Mouse (Mus musculus) heart, embryonic 14.5 days (tissue): ENCODE results near the gene Gm10563. TPM values are rescaled to one million over a fixed set of nuclear protein-coding genes. Genes with fewer than 3 reads are reported as not detected.

Experiments used
- ATAC-seq: fragments of 200-750 bp; cut with Nextera tagmentation; 2 replicates; pipeline ENCODE4 v1.8.0; 2017; ENCODE audit warnings: low read depth, moderate TSS enrichment; ENCODE audit not compliant: insufficient number of reproducible peaks, insufficient read depth, low FRiP score
- H3K27ac ChIP-seq, 2 experiments: fragments of 200-500 bp in 1 of 2; fragments of 300-500 bp in 1 of 2; sonication (generic) in 1 of 2; replicated peaks in 1 of 2; 2 replicates each; pipeline ENCODE4 v1.5.1; 2012 to 2014; ENCODE audit warnings: low read depth in 2 of 2, low read length in 2 of 2, control low read depth in 1 of 2, mild to moderate bottlenecking in 1 of 2, mixed read lengths in 1 of 2; ENCODE audit not compliant: control insufficient read depth in 1 of 2, insufficient read depth in 1 of 2
- H3K27me3 ChIP-seq: fragments of 300-500 bp; sonication (generic); 2 replicates; pipeline ENCODE4 v1.6.1; 2014; ENCODE audit warnings: mild to moderate bottlenecking, low read length, control low read depth; ENCODE audit not compliant: control insufficient read depth, insufficient read depth
- H3K36me3 ChIP-seq: fragments of 300-500 bp; sonication (generic); 2 replicates; pipeline ENCODE4 v1.6.1; 2014; ENCODE audit warnings: mild to moderate bottlenecking, control low read depth, low read length, mixed read lengths; ENCODE audit not compliant: control insufficient read depth, insufficient read depth
- H3K4me1 ChIP-seq, 2 experiments: fragments of 200-500 bp in 1 of 2; fragments of 300-500 bp in 1 of 2; sonication (generic) in 1 of 2; 2 replicates each; pipeline ENCODE4 v1.6.1; 2012 to 2014; ENCODE audit warnings: low read length in 2 of 2, control low read depth in 1 of 2, mixed read lengths in 1 of 2; ENCODE audit not compliant: control insufficient read depth in 2 of 2, insufficient read depth in 2 of 2
- H3K4me2 ChIP-seq: fragments of 300-500 bp; sonication (generic); 2 replicates; pipeline ENCODE4 v1.6.1; 2014; ENCODE audit warnings: mild to moderate bottlenecking, low read length
- H3K4me3 ChIP-seq, 2 experiments: fragments of 200-500 bp in 1 of 2; fragments of 300-500 bp in 1 of 2; sonication (generic) in 1 of 2; 2 replicates each; pipeline ENCODE4 v1.5.1; 2012 to 2014; ENCODE audit warnings: low read length in 2 of 2, mild to moderate bottlenecking in 2 of 2, control low read depth in 1 of 2, low read depth in 1 of 2, moderate library complexity in 1 of 2; ENCODE audit not compliant: control insufficient read depth in 1 of 2, insufficient read depth in 1 of 2
- H3K9ac ChIP-seq: fragments of 300-500 bp; sonication (generic); 2 replicates; pipeline ENCODE4 v1.6.1; 2014; ENCODE audit warnings: mild to moderate bottlenecking, low read length
- H3K9me3 ChIP-seq: fragments of 300-500 bp; sonication (generic); 2 replicates; pipeline ENCODE4 v1.6.1; 2016; ENCODE audit warnings: low read length, control low read depth; ENCODE audit not compliant: control insufficient read depth
- WGBS: fragments of 180-500 bp; shearing (Covaris S2); extraction: QIAGEN DNeasy Blood & Tissue Kit; methylation state at CpG from one replicate; pipeline ENCODE4 v1.1.7; 2014; 5-methylcytosine and 5-hydroxymethylcytosine counted together
- polyA plus RNA-seq: library from polyadenylated mRNA; unstranded; fragments of >200 nt; fragmentation: Nextera tagmentation; extraction: Ambion mirVana; gene quantifications from 2 replicates; pipeline ENCODE4 v1.2.1, GENCODE M21; 2014

Gene Gm10563
- polyA plus RNA-seq, 1 experiment from 2014 or later, result not detected

DNA sequence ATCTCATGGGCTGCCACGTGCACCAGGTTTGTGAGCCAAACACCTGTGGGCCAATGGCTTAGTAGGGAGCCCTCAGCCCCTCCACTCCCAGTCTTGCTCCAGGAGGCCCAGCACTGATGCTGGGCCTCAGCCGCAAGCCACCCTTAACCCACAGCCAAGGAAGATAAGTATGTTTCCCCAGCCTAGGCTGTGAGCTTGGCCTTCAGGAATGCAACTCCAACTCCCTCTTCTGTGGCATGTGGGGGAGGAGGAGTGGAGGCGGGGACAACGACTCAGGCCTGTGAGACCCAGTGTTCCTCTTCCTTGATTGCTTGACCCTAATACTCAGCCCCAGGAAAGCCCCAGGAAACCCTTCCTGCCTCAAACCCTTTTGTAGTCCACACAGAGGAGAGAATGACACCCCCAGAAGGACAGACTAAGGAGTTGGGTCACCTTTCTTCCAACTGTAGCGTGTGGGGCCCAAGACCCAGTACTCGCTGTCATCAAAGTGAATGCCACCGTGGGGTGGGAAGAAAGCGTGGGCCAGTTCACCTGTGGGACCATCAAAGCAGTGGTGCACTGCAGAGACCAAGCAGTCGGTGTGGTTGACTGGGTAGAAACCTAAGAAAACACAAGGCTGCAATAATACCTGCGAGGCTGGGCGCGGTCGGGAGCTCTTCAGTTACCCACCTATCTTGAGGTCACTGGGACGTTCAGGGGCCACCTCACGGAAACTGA is 6.5 kb upstream of the Gm10563 start:
- Histone ChIP-seq H3K4me2 (peak overlapping the region; percentile 90), H3K27ac (peak overlapping the region; percentile 76 to 87), H3K4me3 (peak overlapping the region; percentile 57 to 64), H3K36me3 (peaks cover 51% of the 10 kb centered on the region), H3K27me3 (peaks cover 13% of the 10 kb centered on the region), H3K4me1 (peaks cover 37 to 40% of the 10 kb centered on the region in 2 experiments), H3K9me3 (no peaks in the 10 kb centered on the region), H3K9ac (peak overlapping the region; percentile 80)
- ATAC-seq, result peak; percentile 38
- 50% methylated on average over 15 of the region's 15 CpGs for WGBS

DNA sequence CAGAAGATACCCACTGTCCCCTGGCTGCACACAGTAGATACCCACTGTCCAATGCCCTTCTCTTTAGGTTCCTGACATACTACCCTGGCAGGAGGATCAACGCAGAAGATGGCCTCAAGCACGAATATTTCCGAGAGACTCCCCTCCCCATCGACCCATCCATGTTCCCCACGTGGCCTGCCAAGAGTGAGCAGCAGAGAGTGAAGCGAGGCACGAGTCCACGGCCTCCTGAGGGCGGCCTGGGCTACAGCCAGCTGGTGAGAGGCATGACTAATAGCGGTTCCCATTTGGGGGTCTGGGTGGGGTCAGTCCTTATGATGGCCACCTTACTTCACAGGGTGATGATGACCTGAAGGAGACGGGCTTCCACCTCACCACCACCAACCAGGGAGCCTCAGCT is 4.1 kb upstream of the Gm10563 start:
- no peak overlapping the region for H3K9ac ChIP-seq
- no peak overlapping the region for H3K27ac ChIP-seq
- H3K4me2 ChIP-seq, result no peak overlapping the region
- no peak for ATAC-seq
- H3K27me3 ChIP-seq, result peaks cover 7% of the 10 kb centered on the region
- H3K4me3 ChIP-seq, result no peak overlapping the region
- H3K4me1 ChIP-seq, result peaks cover 29% of the 10 kb centered on the region in 2 experiments
- H3K9me3 ChIP-seq, result no peaks in the 10 kb centered on the region
- H3K36me3 ChIP-seq, result peaks cover 65% of the 10 kb centered on the region
- 92% methylated on average over 11 of the region's 11 CpGs for WGBS

DNA sequence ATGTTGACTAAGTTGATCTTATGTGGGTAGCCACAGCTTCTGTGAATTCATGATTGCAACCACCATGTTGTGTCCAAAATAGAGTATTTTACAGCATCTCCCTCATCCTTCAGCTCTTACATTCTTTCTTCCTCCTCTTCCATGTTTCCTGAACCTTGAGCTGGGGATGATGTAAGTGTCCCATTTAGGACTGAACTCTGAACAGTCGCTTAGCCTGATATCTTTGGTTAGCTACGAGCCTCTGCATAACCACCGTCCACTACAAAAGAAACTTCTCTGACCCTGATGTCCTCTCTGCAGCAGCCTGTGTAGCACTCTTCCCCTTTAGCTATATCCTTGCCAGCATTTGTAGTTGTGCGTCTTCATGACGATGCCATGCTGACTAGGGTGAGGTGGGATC is 513 bp upstream of the Gm10563 start:
- 79% methylated on average over 5 of the region's 5 CpGs for WGBS

DNA sequence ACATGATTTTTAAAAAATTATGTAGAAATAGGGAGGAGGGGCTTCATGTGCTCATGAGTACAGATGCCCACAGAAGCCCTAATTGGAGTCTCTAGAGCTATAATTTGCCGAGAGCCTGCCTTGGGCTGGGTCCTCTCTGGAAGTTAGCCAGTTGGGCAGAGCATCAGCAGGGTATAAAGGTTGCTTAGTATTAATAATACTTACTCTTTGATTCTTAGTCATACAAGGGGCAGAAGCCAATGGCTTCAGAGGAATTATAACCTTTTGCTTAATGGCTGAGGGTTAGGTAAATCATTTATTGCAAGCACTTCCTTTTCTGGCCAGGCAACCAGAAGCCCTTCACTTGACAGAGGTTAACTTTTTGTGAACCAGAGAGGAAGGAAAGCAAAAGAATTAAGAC is 1.7 kb downstream of the Gm10563 start:
- ATAC-seq, result no peak
- Histone ChIP-seq H3K9ac (no peak overlapping the region), H3K27ac (no peak overlapping the region), H3K4me2 (no peak overlapping the region), H3K27me3 (no peaks in the 10 kb centered on the region), H3K9me3 (no peaks in the 10 kb centered on the region), H3K4me3 (no peak overlapping the region), H3K36me3 (peaks cover 91% of the 10 kb centered on the region), H3K4me1 (no peaks in the 10 kb centered on the region)
- WGBS, result 91% methylated on average over 1 of the region's 1 CpGs

More for the DNA sequence above, 513 bp upstream of the Gm10563 start:
- ATAC-seq, result no peak
- no peaks in the 10 kb centered on the region for H3K9me3 ChIP-seq
- H3K9ac ChIP-seq, result no peak overlapping the region
- peaks cover 93% of the 10 kb centered on the region for H3K36me3 ChIP-seq
- H3K4me1 ChIP-seq, result no peaks in the 10 kb centered on the region
- no peak overlapping the region for H3K27ac ChIP-seq
- no peak overlapping the region for H3K4me2 ChIP-seq
- H3K27me3 ChIP-seq, result no peaks in the 10 kb centered on the region
- no peak overlapping the region for H3K4me3 ChIP-seq

GRCm38 (mm10) chr4:155635766-155636499 is 9.3 kb downstream of the Gm10563 start:
- Histone ChIP-seq H3K4me1 (no peaks in the 10 kb centered on the region), H3K27me3 (no peaks in the 10 kb centered on the region), H3K4me2 (no peak overlapping the region), H3K9ac (no peak overlapping the region), H3K27ac (no peak overlapping the region), H3K4me3 (no peak overlapping the region), H3K36me3 (peaks cover 96% of the 10 kb centered on the region), H3K9me3 (no peaks in the 10 kb centered on the region)
- ATAC-seq, result no peak

- no peak overlapping the region for H3K4me3 ChIP-seq
- peaks cover 86% of the 10 kb centered on the region for H3K36me3 ChIP-seq
- no peaks in the 10 kb centered on the region for H3K27me3 ChIP-seq
- no peak overlapping the region for H3K27ac ChIP-seq
- no peak overlapping the region for H3K9ac ChIP-seq
- no peaks in the 10 kb centered on the region for H3K9me3 ChIP-seq
- WGBS, result 78% methylated on average over 6 of the region's 6 CpGs
- no peak for ATAC-seq
- no peak overlapping the region for H3K4me2 ChIP-seq
- H3K4me1 ChIP-seq, result peaks cover 0 to 4% of the 10 kb centered on the region in 2 experiments; a peak in 2 of 4 replicates
Observed at GRCm38 (mm10) chr4:155630267-155630666, 14.9 kb downstream of the Gm10563 start.

- H3K4me3 ChIP-seq, result peak within 1 kb of the TSS; percentile 68 to 81
- peak; percentile 99 for ATAC-seq
Observed at GRCm38 (mm10) chr4:155624338-155625291, 20.6 kb downstream of the Gm10563 start, which contains the start of gene Cdk11b. Gene Cdk11b, plus strand, starts transcription at chr4:155624854.

More at GRCm38 (mm10) chr4:155624338-155625291, 20.6 kb downstream of the Gm10563 start, which contains the start of gene Cdk11b:
- H3K9ac ChIP-seq, result peak within 1 kb of the TSS; percentile 87
- no peaks in the 10 kb centered on the region for H3K9me3 ChIP-seq
- peaks cover 59% of the 10 kb centered on the region for H3K36me3 ChIP-seq
- no peaks in the 10 kb centered on the region for H3K27me3 ChIP-seq
- H3K27ac ChIP-seq, result peak within 1 kb of the TSS; percentile 82 to 91
- WGBS, result under 1% methylated on average over 82 of the region's 84 CpGs
- H3K4me1 ChIP-seq, result peaks cover 0 to 8% of the 10 kb centered on the region in 2 experiments; a peak in 2 of 4 replicates
- H3K4me2 ChIP-seq, result peak within 1 kb of the TSS; percentile 78
